Mouse (Mus musculus): ENCODE results near the gene Gtf2i. TPM values are rescaled to one million over a fixed set of nuclear protein-coding genes. Genes with fewer than 3 reads are reported as not detected.

The Gtf2i gene
- polyA plus RNA-seq, 1 experiment, result 131 TPM

DNA sequence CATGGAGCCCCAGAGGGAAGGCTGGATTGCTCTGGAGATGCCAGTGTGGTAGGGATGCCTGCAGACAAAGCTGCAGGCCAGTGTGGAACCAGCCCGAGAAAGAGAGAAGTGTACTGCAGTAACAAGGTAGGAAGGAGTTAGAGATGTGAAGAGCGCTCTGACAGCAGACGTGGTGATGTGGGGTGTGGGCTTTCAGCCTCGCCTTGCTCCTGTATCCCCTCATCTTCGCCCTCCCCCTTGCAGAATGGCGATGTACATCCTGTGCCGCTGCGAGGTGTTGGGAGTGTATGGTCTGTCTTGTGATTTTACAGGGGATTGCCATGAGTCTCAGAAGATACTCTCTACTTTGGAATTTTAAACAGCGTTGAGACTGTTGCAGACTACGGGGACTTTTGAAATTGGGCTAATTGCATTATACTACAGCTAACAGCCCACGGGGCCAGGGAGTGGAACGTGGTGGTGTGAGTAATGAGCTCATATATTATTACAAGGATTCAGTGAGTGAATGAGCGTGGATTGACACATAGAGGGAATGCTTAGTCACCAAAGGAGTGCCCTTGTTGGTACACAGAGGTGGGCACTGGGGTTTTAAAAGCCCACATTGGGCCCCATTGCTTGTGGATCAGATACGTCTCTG, 65.8 kb downstream of the Gtf2i start:
- no peak for DNase-seq
- H3K27ac ChIP-seq (ENCODE audit: control insufficient read depth, insufficient read depth, low read length), result no peak overlapping the region
- TF ChIP-seq POLR2A (IDR thresholded peaks at IDR 0.05; ENCODE audit: control insufficient read depth, extremely low read depth, insufficient read depth, low read length, poor library complexity), result no peak
- WGBS, result 95% methylated on average over 14 of the region's 14 CpGs
- peaks cover 95% of the 10 kb centered on the region for H3K36me3 ChIP-seq (ENCODE audit: control insufficient read depth, insufficient read depth, low read length)
- peaks cover 12% of the 10 kb centered on the region for H3K4me1 ChIP-seq (replicated peaks; ENCODE audit: control insufficient read depth, insufficient read depth, low read length)
- H3K27me3 ChIP-seq (ENCODE audit: control insufficient read depth, insufficient read depth, low read length), result no peaks in the 10 kb centered on the region
- no peak overlapping the region for H3K4me3 ChIP-seq (ENCODE audit: control insufficient read depth, insufficient read depth, low read length)

DNA sequence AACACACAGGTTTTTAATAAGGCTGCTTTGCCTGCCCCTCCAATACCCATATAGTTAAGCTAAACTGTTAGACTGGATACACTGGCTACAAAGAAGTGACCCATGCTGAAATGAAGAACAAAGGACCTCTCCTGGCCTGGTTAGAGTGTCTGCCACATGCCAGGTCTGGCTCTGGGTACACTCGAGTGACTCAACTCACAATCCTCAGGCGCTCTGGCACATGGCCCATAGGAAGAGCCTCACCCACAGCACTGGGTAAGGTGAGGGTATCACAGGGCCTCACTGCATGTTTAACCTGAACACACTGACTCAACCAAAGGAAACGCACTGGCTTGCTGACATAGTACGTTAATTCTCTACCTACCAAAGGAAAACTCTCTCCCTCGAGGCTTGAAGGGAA, 68.4 kb downstream of the Gtf2i start:
- DNase-seq, result no peak

DNA sequence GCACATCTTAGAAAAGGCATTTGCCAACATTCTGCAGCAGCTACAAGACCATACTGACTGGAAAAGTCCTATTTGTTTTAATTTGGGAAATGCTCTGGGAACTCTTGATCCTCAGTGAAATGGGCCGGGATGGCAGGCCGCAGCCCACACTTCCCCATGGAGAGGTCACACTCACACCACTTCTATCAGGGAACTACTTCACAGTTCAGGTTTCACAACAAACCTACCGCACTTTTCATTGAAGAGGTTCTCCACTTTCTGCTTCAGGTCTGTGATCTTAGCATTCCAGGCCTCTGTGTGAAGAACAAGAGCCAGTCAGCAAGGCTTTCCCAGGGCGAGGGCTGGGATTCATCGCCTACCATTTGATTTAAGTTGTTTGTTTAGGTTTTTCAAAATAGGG, 69.7 kb downstream of the Gtf2i start:
- TF ChIP-seq CTCF (IDR thresholded peaks at IDR 0.05; ENCODE audit: borderline replicate concordance, control insufficient read depth, extremely low read depth, insufficient read depth, low read length, poor library complexity) (no peak), POLR2A (IDR thresholded peaks at IDR 0.05; ENCODE audit: control insufficient read depth, extremely low read depth, insufficient read depth, low read length, poor library complexity) (no peak)
- no peak for DNase-seq
- H3K27me3 ChIP-seq (ENCODE audit: control insufficient read depth, insufficient read depth, low read length), result no peaks in the 10 kb centered on the region

More for the DNA sequence above, 68.4 kb downstream of the Gtf2i start:
- H3K4me3 ChIP-seq (ENCODE audit: control insufficient read depth, insufficient read depth, low read length), result no peak overlapping the region
- no peak overlapping the region for H3K27ac ChIP-seq (ENCODE audit: control insufficient read depth, insufficient read depth, low read length)
- H3K27me3 ChIP-seq (ENCODE audit: control insufficient read depth, insufficient read depth, low read length), result no peaks in the 10 kb centered on the region
- TF ChIP-seq CTCF (IDR thresholded peaks at IDR 0.05; ENCODE audit: borderline replicate concordance, control insufficient read depth, extremely low read depth, insufficient read depth, low read length, poor library complexity) (no peak), POLR2A (IDR thresholded peaks at IDR 0.05; ENCODE audit: control insufficient read depth, extremely low read depth, insufficient read depth, low read length, poor library complexity) (no peak)
- H3K4me1 ChIP-seq (replicated peaks; ENCODE audit: control insufficient read depth, insufficient read depth, low read length), result peaks cover 13% of the 10 kb centered on the region
- WGBS, result 88% methylated on average over 5 of the region's 5 CpGs
- peaks cover 96% of the 10 kb centered on the region for H3K36me3 ChIP-seq (ENCODE audit: control insufficient read depth, insufficient read depth, low read length)

DNA sequence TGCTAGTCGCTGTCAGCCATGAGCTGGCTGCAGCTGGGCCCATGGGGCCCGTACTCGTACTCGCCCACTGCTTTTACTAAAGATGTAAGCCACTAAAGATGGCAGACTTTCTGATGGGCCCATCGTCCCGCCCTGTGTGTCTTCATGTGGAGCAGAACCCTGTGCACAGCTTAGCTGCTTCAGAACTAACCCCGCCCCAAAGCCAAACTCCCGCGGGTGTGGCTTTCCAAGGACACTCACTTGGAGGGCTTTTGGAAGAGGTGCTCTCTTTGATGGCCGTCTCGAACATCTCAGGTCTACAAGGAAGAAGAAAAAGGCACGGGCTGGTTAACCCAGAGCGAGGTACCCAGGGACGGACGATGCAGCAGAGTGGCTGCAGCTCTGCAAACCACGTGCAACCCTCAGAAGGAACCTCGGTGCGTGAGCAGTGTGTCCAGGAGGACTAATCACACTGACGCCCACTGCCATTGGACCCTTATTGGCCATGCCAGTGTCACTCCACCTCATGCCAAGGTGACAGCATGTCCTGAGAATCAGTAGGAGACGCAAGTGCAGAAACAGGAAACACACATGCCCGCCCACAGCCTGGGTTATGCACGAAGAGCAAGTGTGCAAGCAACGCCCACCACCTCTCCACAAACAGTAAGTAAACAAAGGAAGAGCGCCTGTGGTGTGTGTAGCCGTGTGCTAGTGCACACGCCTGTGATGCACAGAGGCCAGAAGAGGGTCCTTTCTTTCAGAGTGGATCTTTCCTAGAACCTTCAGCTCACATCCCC, 70.7 kb downstream of the Gtf2i start:
- Histone ChIP-seq H3K4me3 (ENCODE audit: control insufficient read depth, insufficient read depth, low read length) (no peak overlapping the region), H3K4me1 (replicated peaks; ENCODE audit: control insufficient read depth, insufficient read depth, low read length) (peaks cover 13% of the 10 kb centered on the region), H3K27me3 (ENCODE audit: control insufficient read depth, insufficient read depth, low read length) (no peaks in the 10 kb centered on the region), H3K36me3 (ENCODE audit: control insufficient read depth, insufficient read depth, low read length) (peaks cover 100% of the 10 kb centered on the region), H3K27ac (ENCODE audit: control insufficient read depth, insufficient read depth, low read length) (peak overlapping the region; percentile 56)
- DNase-seq, result no peak
- TF ChIP-seq CTCF (IDR thresholded peaks at IDR 0.05; ENCODE audit: borderline replicate concordance, control insufficient read depth, extremely low read depth, insufficient read depth, low read length, poor library complexity) (no peak), POLR2A (IDR thresholded peaks at IDR 0.05; ENCODE audit: control insufficient read depth, extremely low read depth, insufficient read depth, low read length, poor library complexity) (no peak)
- WGBS, result 90% methylated on average over 26 of the region's 26 CpGs

More for the DNA sequence above, 69.7 kb downstream of the Gtf2i start:
- WGBS, result 97% methylated on average over 5 of the region's 5 CpGs
- H3K36me3 ChIP-seq (ENCODE audit: control insufficient read depth, insufficient read depth, low read length), result peaks cover 100% of the 10 kb centered on the region
- H3K27ac ChIP-seq (ENCODE audit: control insufficient read depth, insufficient read depth, low read length), result no peak overlapping the region
- peaks cover 13% of the 10 kb centered on the region for H3K4me1 ChIP-seq (replicated peaks; ENCODE audit: control insufficient read depth, insufficient read depth, low read length)
- H3K4me3 ChIP-seq (ENCODE audit: control insufficient read depth, insufficient read depth, low read length), result no peak overlapping the region

DNA sequence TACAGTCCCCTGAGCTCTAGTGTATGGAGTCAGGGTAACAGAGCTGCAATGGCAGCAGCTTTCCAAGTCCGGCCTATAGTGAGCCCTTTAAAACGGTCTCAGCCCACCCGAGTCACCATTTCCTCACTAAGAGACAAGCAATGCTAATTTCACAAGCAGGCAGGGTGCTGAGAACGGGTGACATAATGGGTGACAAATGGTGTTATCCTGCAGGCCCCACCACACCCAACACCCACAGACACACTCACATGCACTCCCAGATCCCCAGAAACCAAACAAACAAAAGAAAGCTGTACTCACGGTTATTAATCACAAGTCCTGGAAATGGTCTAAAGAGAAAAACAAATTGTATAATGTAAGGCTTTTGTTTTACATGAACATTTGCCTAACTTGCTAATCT, 72.7 kb downstream of the Gtf2i start:
- Histone ChIP-seq H3K27me3 (ENCODE audit: control insufficient read depth, insufficient read depth, low read length) (no peaks in the 10 kb centered on the region), H3K4me1 (replicated peaks; ENCODE audit: control insufficient read depth, insufficient read depth, low read length) (peaks cover 25% of the 10 kb centered on the region), H3K4me3 (ENCODE audit: control insufficient read depth, insufficient read depth, low read length) (no peak overlapping the region), H3K27ac (ENCODE audit: control insufficient read depth, insufficient read depth, low read length) (no peak overlapping the region), H3K36me3 (ENCODE audit: control insufficient read depth, insufficient read depth, low read length) (peaks cover 91% of the 10 kb centered on the region)
- 87% methylated on average over 5 of the region's 5 CpGs for WGBS
- no peak for DNase-seq
- TF ChIP-seq CTCF (IDR thresholded peaks at IDR 0.05; ENCODE audit: borderline replicate concordance, control insufficient read depth, extremely low read depth, insufficient read depth, low read length, poor library complexity), result no peak
- no peak for TF ChIP-seq POLR2A (IDR thresholded peaks at IDR 0.05; ENCODE audit: control insufficient read depth, extremely low read depth, insufficient read depth, low read length, poor library complexity)

DNA sequence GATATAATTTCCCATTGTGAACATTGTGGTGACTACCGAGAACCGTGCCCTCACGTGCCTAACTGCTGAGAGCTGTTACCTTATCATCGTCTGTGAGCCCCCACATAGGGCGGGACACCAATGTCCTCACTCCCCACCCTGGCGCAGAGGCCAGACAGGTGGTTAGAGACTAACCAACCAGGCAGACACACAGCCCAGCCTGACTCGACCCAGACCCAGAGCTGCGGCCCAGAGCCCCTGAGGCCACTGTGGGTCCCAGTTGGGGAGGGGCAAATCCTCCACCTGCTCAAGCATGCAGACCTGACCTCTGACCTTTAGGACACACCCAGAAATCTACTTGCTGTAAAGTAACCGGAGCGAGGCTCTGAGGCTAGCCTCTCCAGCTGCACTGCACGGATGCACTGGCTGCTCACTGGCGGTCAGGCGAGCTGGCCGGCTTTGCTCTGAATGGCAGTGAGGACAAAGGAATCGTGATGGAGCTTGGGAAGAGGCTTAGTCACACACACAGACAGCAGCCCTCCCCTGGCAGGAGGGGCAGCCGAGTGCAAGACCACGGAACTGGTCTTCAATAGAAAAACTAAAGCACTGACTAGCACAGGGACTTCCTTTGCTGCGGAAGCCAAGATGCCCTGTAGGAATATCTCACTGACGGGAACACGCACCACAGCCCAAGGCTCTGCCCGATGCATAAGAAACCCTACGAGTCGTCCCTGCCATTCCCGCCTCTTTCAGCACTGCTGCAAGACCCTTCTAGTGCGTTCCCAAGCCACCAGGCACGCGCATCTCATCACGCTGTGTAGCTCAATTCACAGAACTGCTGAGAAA, 76.4 kb downstream of the Gtf2i start:
- Histone ChIP-seq H3K27ac (ENCODE audit: control insufficient read depth, insufficient read depth, low read length) (no peak overlapping the region), H3K27me3 (ENCODE audit: control insufficient read depth, insufficient read depth, low read length) (no peaks in the 10 kb centered on the region), H3K36me3 (ENCODE audit: control insufficient read depth, insufficient read depth, low read length) (peaks cover 54% of the 10 kb centered on the region), H3K4me3 (ENCODE audit: control insufficient read depth, insufficient read depth, low read length) (no peak overlapping the region), H3K4me1 (replicated peaks; ENCODE audit: control insufficient read depth, insufficient read depth, low read length) (peaks cover 49% of the 10 kb centered on the region)
- DNase-seq, result no peak
- no peak for TF ChIP-seq POLR2A (IDR thresholded peaks at IDR 0.05; ENCODE audit: control insufficient read depth, extremely low read depth, insufficient read depth, low read length, poor library complexity)
- no peak for TF ChIP-seq CTCF (IDR thresholded peaks at IDR 0.05; ENCODE audit: borderline replicate concordance, control insufficient read depth, extremely low read depth, insufficient read depth, low read length, poor library complexity)
- WGBS, result 96% methylated on average over 28 of the region's 28 CpGs
